Mouse (Mus musculus) intestine, embryonic 16.5 days (tissue): ENCODE results near the gene Efs. TPM values are rescaled to one million over a fixed set of nuclear protein-coding genes. Genes with fewer than 3 reads are reported as not detected.

Experiments used
- ATAC-seq: fragments of 200-750 bp; cut with Nextera tagmentation; 2 replicates; pipeline ENCODE4 v1.8.0; 2017; ENCODE audit warnings: moderate TSS enrichment, moderate library complexity
- H3K27ac ChIP-seq: fragments of 300-500 bp; sonication (generic); 2 replicates; pipeline ENCODE4 v1.5.1; 2014; ENCODE audit warnings: mild to moderate bottlenecking, low read length
- H3K27me3 ChIP-seq: fragments of 300-500 bp; sonication (generic); replicated peaks from 2 replicates; pipeline ENCODE4 v1.6.1; 2014; ENCODE audit warnings: low read length, control low read depth, mixed read lengths; ENCODE audit not compliant: control insufficient read depth, insufficient read depth
- H3K36me3 ChIP-seq: fragments of 300-500 bp; sonication (generic); 2 replicates; pipeline ENCODE4 v1.6.1; 2014; ENCODE audit warnings: low read length, control low read depth; ENCODE audit not compliant: control insufficient read depth, insufficient read depth
- H3K4me1 ChIP-seq: fragments of 300-500 bp; sonication (generic); 2 replicates; pipeline ENCODE4 v1.6.1; 2014; ENCODE audit warnings: low read length, control low read depth, mixed read lengths; ENCODE audit not compliant: control insufficient read depth, insufficient read depth
- H3K4me2 ChIP-seq: fragments of 300-500 bp; sonication (generic); 2 replicates; pipeline ENCODE4 v1.6.1; 2014; ENCODE audit warnings: low read depth, low read length, control low read depth
- H3K4me3 ChIP-seq: fragments of 300-500 bp; sonication (generic); 2 replicates; pipeline ENCODE4 v1.5.1; 2014; ENCODE audit warnings: mild to moderate bottlenecking, low read length
- H3K9ac ChIP-seq: fragments of 300-500 bp; sonication (generic); 2 replicates; pipeline ENCODE4 v1.6.1; 2014; ENCODE audit warnings: low read depth, low read length
- H3K9me3 ChIP-seq: fragments of 300-500 bp; sonication (generic); 2 replicates; pipeline ENCODE4 v1.6.1; 2016; ENCODE audit warnings: low read length, control low read depth; ENCODE audit not compliant: control insufficient read depth
- WGBS: fragments of 180-500 bp; shearing (Covaris S2); extraction: QIAGEN DNeasy Blood & Tissue Kit; methylation state at CpG from one replicate; pipeline ENCODE4 v1.1.7; 2014; 5-methylcytosine and 5-hydroxymethylcytosine counted together
- polyA plus RNA-seq: library from polyadenylated mRNA; unstranded; fragments of >200 nt; fragmentation: Nextera tagmentation; extraction: Ambion mirVana; gene quantifications from 2 replicates; pipeline ENCODE4 v1.2.1, GENCODE M21; 2015

The Efs gene
- polyA plus RNA-seq, 1 experiment from 2014 or later: 17.1 TPM

GRCm38 (mm10) chr14:54883154-54884021 is 42.5 kb downstream of the Efs start, which contains the start of the genes Bcl2l2 and Gm20521:
Bcl2l2 (plus strand) TSS chr14:54883377.
Gm20521 (plus strand) TSS chr14:54883441.
- Histone ChIP-seq H3K4me1 (peaks cover 21% of the 10 kb centered on the region), H3K9ac (peak within 1 kb of the TSS; percentile 84), H3K4me2 (peak within 1 kb of the TSS; percentile 77), H3K9me3 (no peaks in the 10 kb centered on the region), H3K27ac (peak within 1 kb of the TSS; percentile 95), H3K4me3 (peak within 1 kb of the TSS; percentile 66), H3K27me3 (no peaks in the 10 kb centered on the region), H3K36me3 (peaks cover 4% of the 10 kb centered on the region; the same call in 1 of the 2 replicates)
- under 1% methylated on average over 27 of the region's 27 CpGs for WGBS
- ATAC-seq: peak; percentile 94

GRCm38 (mm10) chr14:54877048-54877715 is 48.7 kb downstream of the Efs start, which contains the start of gene Ppp1r3e:
Ppp1r3e (minus strand) TSS chr14:54877550.
- peak within 1 kb of the TSS; percentile 81 for H3K9ac ChIP-seq
- H3K36me3 ChIP-seq: no peaks in the 10 kb centered on the region
- H3K9me3 ChIP-seq: no peaks in the 10 kb centered on the region
- peak within 1 kb of the TSS; percentile 82 for H3K4me3 ChIP-seq
- no peaks in the 10 kb centered on the region for H3K27me3 ChIP-seq
- H3K4me1 ChIP-seq: peaks cover 12% of the 10 kb centered on the region
- WGBS: under 1% methylated on average over 56 of the region's 61 CpGs
- ATAC-seq: peak; percentile 87
- peak within 1 kb of the TSS; percentile 94 for H3K4me2 ChIP-seq
- H3K27ac ChIP-seq: peak within 1 kb of the TSS; percentile 88

DNA sequence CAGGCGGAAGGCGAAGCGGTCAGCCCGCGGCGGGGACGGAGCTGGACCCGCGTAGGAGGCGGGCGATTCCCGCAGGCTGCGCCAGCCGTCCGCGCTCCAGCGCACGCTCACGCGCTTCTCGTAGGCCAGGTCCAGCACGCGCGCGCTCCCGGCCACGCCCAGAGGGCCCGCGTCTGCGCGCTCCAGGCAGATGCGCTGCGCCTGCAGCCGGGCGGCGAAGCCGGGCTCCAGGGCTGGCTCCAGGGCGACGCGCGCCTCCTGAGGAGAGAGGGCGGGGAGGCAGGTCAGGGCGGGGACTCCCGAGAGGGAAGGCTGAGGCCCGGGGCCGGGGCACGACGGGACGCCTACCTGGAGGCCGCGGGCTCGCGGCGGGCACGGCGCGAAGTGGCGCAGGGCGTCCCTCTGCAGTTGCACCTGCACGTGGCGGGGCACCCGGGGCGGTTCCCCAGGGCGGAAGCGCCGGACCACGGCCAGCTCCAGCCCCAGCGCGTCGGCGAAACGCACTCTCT is 49.3 kb downstream of the Efs start:
- Histone ChIP-seq H3K27ac (peak overlapping the region; percentile 88), H3K4me1 (peaks cover 12% of the 10 kb centered on the region), H3K36me3 (no peaks in the 10 kb centered on the region), H3K4me2 (peak overlapping the region; percentile 94), H3K9ac (peak overlapping the region; percentile 81), H3K27me3 (no peaks in the 10 kb centered on the region), H3K4me3 (peak overlapping the region; percentile 82), H3K9me3 (no peaks in the 10 kb centered on the region)
- ATAC-seq: peak; percentile 94
- under 1% methylated on average over 64 of the region's 72 CpGs for WGBS

DNA sequence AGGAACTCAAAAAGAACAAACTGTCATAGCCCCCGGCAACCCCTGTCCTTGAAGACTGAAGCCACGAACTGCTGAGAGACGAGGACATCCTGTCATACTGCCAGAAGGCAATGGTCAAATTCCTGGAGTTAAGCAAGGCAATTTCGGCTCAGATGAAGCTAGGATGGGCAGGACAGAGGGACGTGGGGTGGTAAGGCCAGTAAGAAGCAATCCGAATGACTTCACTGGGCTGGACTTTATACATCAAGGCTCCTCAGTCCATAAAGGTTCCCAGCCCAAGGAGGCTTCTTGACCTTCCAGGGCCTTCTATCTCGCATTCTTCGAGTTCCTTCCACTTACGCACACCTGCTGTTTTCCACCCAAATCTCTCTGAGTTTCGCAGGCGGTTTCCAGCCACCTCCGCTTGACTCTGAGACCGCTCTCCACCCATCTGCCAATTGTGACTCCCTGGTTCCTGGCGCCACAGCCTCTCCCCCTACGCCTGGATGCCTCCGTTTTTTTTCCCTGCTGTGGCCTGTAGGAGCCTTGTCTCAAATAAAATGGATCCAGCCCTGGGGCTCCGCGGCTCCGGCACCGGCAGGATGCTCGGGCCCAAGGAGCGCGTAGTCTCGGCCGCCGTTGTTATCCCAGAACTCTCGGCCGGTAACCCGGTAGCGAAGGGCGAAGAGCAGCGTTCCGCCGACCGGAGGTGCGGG is 49.9 kb downstream of the Efs start:
- Histone ChIP-seq H3K9me3 (no peaks in the 10 kb centered on the region), H3K4me1 (peaks cover 12% of the 10 kb centered on the region), H3K27me3 (no peaks in the 10 kb centered on the region), H3K4me3 (peak overlapping the region; percentile 82), H3K27ac (peak overlapping the region; percentile 88), H3K4me2 (peak overlapping the region; percentile 94), H3K36me3 (no peaks in the 10 kb centered on the region), H3K9ac (peak overlapping the region; percentile 81)
- 2% methylated on average over 36 of the region's 36 CpGs for WGBS
- ATAC-seq: peak; percentile 32; the same call in 1 of the 2 replicates

DNA sequence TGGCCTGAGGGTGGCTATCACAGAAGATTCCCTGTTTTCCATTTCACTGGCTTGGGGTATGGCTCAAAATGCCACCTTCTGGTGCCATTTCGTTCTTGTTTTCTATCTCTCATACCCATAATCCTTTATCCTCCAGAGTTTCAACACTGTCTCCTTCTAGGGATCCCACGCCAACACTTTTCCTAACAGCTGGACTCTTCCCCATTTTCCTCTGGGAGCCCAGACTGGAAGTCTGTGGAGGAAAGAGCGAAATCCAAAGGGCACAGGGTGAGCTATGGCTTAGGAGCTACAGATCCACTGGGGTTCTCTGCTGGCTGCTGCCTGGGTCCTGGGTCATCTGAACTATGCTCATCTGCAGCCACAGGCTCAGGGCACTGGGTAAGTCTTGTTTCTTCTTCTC is 51.8 kb downstream of the Efs start:
- no peak for ATAC-seq
- H3K4me2 ChIP-seq: no peak overlapping the region

DNA sequence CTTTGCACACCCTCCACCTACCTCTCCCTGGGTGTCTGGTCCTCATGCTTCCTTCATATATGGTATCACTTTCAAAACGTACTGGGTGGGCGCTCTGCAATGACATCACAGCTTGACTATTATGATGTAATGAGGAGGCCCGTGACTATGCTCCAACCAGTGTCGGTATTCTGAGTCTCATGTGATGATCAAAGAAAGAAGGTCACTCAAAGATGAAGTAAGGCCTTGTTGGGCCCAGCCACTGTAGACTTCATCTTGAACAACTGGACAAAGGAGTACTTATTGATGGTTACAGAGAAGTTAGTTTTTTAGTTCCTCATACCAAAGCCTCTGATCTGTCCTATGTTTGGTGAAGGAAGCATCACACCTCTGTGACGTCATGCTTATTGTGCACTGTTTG is 55.1 kb downstream of the Efs start, which contains the start of gene Homez:
Homez (minus strand) TSS at position 101 of the 400 bp plus-strand sequence.
- Histone ChIP-seq H3K27ac (no peak within 1 kb of the TSS), H3K9me3 (no peaks in the 10 kb centered on the region), H3K9ac (no peak within 1 kb of the TSS), H3K27me3 (no peaks in the 10 kb centered on the region), H3K36me3 (no peaks in the 10 kb centered on the region), H3K4me3 (no peak within 1 kb of the TSS), H3K4me1 (peaks cover 12% of the 10 kb centered on the region), H3K4me2 (no peak within 1 kb of the TSS)
- ATAC-seq: no peak
- WGBS: 88% methylated on average over 5 of the region's 5 CpGs

More for the DNA sequence above, 51.8 kb downstream of the Efs start:
- H3K36me3 ChIP-seq: no peaks in the 10 kb centered on the region
- no peak overlapping the region for H3K4me3 ChIP-seq
- H3K9ac ChIP-seq: no peak overlapping the region
- peaks cover 12% of the 10 kb centered on the region for H3K4me1 ChIP-seq
- no peak overlapping the region for H3K27ac ChIP-seq
- no peaks in the 10 kb centered on the region for H3K9me3 ChIP-seq
- WGBS: 86% methylated on average over 3 of the region's 3 CpGs
- H3K27me3 ChIP-seq: no peaks in the 10 kb centered on the region

- no peak overlapping the region for H3K27ac ChIP-seq
- ATAC-seq: no peak
- WGBS: 82% methylated on average over 4 of the region's 4 CpGs
These were observed 57.9 kb downstream of the Efs start for GRCm38 (mm10) chr14:54868026-54868425.

DNA sequence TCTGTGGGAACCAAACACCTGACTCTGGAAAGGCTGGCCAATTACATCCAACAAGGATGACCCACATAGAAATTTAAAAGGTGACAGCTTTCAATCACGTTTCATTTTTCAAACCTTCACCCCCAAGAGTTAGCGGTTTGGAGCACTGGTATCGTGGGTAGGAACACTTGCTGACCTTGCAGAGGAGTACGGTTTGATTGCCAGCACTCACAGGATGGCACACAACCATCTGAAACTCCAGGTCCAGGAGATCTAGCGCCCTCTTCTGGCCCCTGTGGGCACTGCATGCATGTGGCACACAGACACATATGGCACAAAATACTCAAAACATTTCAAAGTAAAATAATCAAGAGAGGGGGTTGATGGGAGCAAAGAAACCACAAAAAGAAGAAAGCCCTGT is 59.0 kb downstream of the Efs start:
- Histone ChIP-seq H3K4me1 (peaks cover 2% of the 10 kb centered on the region; the same call in 1 of the 2 replicates), H3K4me2 (no peak overlapping the region), H3K36me3 (no peaks in the 10 kb centered on the region), H3K9me3 (no peaks in the 10 kb centered on the region), H3K27me3 (no peaks in the 10 kb centered on the region), H3K27ac (no peak overlapping the region), H3K9ac (no peak overlapping the region), H3K4me3 (no peak overlapping the region)
- 55% methylated on average over 5 of the region's 5 CpGs for WGBS
- no peak for ATAC-seq

More at GRCm38 (mm10) chr14:54868026-54868425, 57.9 kb downstream of the Efs start:
- no peak overlapping the region for H3K9ac ChIP-seq
- H3K36me3 ChIP-seq: no peaks in the 10 kb centered on the region
- H3K4me1 ChIP-seq: peaks cover 5% of the 10 kb centered on the region; the same call in 1 of the 2 replicates
- H3K27me3 ChIP-seq: no peaks in the 10 kb centered on the region
- no peak overlapping the region for H3K4me2 ChIP-seq
- no peak overlapping the region for H3K4me3 ChIP-seq
- no peaks in the 10 kb centered on the region for H3K9me3 ChIP-seq
